Mouse (Mus musculus) neural tube, embryonic 14.5 days (tissue): Measurements from ENCODE around the gene Rab30. TPM values are rescaled to one million over a fixed set of nuclear protein-coding genes. Genes with fewer than 3 reads are reported as not detected.

Experiments used
- ATAC-seq: fragments of 200-750 bp; cut with Nextera tagmentation; 2 replicates; pipeline ENCODE4 v1.8.0; 2017; ENCODE audit warnings: low read depth, mild to moderate bottlenecking, moderate TSS enrichment, moderate library complexity
- H3K27ac ChIP-seq: fragments of 300-500 bp; sonication (generic); 2 replicates; pipeline ENCODE4 v1.5.1; 2014; ENCODE audit warnings: low read depth, mild to moderate bottlenecking, control low read depth, low read length, moderate library complexity, mixed read lengths
- H3K27me3 ChIP-seq: fragments of 300-500 bp; sonication (generic); 2 replicates; pipeline ENCODE4 v1.6.1; 2014; ENCODE audit warnings: low read length; ENCODE audit not compliant: control insufficient read depth, insufficient read depth
- H3K36me3 ChIP-seq: fragments of 300-500 bp; sonication (generic); 2 replicates; pipeline ENCODE4 v1.6.1; 2014; ENCODE audit warnings: low read length, mixed read lengths; ENCODE audit not compliant: control insufficient read depth, insufficient read depth
- H3K4me1 ChIP-seq: fragments of 300-500 bp; sonication (generic); 2 replicates; pipeline ENCODE4 v1.6.1; 2014; ENCODE audit warnings: low read length; ENCODE audit not compliant: control insufficient read depth, insufficient read depth
- H3K4me2 ChIP-seq: fragments of 300-500 bp; sonication (generic); 2 replicates; pipeline ENCODE4 v1.6.1; 2014; ENCODE audit warnings: mild to moderate bottlenecking, low read depth, low read length, control low read depth
- H3K4me3 ChIP-seq: fragments of 300-500 bp; sonication (generic); 2 replicates; pipeline ENCODE4 v1.5.1; 2014; ENCODE audit warnings: low read depth, low read length, control low read depth, mixed read lengths
- H3K9ac ChIP-seq: fragments of 300-500 bp; sonication (generic); replicated peaks from 2 replicates; pipeline ENCODE4 v1.6.1; 2014; ENCODE audit warnings: low read depth, mild to moderate bottlenecking, control low read depth, low read length, mixed read lengths
- H3K9me3 ChIP-seq: fragments of 300-500 bp; sonication (generic); 2 replicates; pipeline ENCODE4 v1.6.1; 2016; ENCODE audit warnings: low read length; ENCODE audit not compliant: control insufficient read depth
- WGBS: fragments of 180-500 bp; shearing (Covaris S2); extraction: QIAGEN DNeasy Blood & Tissue Kit; methylation state at CpG from one replicate; pipeline ENCODE4 v1.1.7; 2014; 5-methylcytosine and 5-hydroxymethylcytosine counted together
- polyA plus RNA-seq: library from polyadenylated mRNA; unstranded; fragments of >200 nt; fragmentation: Nextera tagmentation; extraction: Ambion mirVana; gene quantifications from 2 replicates; pipeline ENCODE4 v1.2.1, GENCODE M21; 2014

Rab30 gene
- polyA plus RNA-seq, 1 experiment from 2014 or later: 34.7 TPM

- H3K9ac ChIP-seq: no peak overlapping the region
- peaks cover 3% of the 10 kb centered on the region; the same call in 1 of the 2 replicates for H3K36me3 ChIP-seq
- ATAC-seq: no peak
- H3K4me3 ChIP-seq: no peak overlapping the region
- no peak overlapping the region for H3K27ac ChIP-seq
- 91% methylated on average over 2 of the region's 2 CpGs for WGBS
- H3K4me1 ChIP-seq: no peaks in the 10 kb centered on the region
- no peak overlapping the region for H3K4me2 ChIP-seq
- no peaks in the 10 kb centered on the region for H3K27me3 ChIP-seq
- H3K9me3 ChIP-seq: no peaks in the 10 kb centered on the region
These were observed 93.0 kb downstream of the Rab30 start for GRCm38 (mm10) chr7:92834391-92834790.

DNA sequence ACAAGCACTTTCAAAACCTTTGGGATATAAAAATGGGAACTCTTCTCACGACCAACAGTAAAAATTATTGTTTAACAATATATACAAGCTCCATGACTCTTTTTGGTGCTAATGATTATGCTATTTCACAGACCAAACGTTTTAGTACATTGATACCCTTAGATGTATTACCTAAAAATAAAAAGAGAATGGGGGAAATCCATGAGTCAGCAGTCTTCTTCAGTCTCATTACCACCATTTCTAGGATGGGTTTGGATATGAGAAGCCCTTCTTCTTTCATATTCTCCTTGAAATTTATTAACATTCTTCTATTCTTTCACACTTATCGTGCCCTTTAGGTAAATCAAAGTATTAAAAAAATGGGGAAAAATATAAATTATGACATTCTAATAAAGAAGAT, 95.0 kb downstream of the Rab30 start:
- Histone ChIP-seq H3K4me1 (no peaks in the 10 kb centered on the region), H3K4me2 (no peak overlapping the region), H3K4me3 (no peak overlapping the region), H3K9ac (no peak overlapping the region), H3K36me3 (peaks cover 3% of the 10 kb centered on the region; the same call in 1 of the 2 replicates), H3K27me3 (no peaks in the 10 kb centered on the region), H3K27ac (no peak overlapping the region), H3K9me3 (no peaks in the 10 kb centered on the region)
- 84% methylated on average over 3 of the region's 3 CpGs for WGBS
- ATAC-seq: no peak

- Histone ChIP-seq H3K36me3 (peaks cover 3% of the 10 kb centered on the region; the same call in 1 of the 2 replicates), H3K4me1 (no peaks in the 10 kb centered on the region), H3K9ac (no peak overlapping the region), H3K27ac (no peak overlapping the region), H3K27me3 (no peaks in the 10 kb centered on the region), H3K4me2 (no peak overlapping the region), H3K9me3 (no peaks in the 10 kb centered on the region), H3K4me3 (no peak overlapping the region)
- 91% methylated on average over 11 of the region's 11 CpGs for WGBS
- no peak for ATAC-seq
These were observed 95.8 kb downstream of the Rab30 start for GRCm38 (mm10) chr7:92837226-92837625.

DNA sequence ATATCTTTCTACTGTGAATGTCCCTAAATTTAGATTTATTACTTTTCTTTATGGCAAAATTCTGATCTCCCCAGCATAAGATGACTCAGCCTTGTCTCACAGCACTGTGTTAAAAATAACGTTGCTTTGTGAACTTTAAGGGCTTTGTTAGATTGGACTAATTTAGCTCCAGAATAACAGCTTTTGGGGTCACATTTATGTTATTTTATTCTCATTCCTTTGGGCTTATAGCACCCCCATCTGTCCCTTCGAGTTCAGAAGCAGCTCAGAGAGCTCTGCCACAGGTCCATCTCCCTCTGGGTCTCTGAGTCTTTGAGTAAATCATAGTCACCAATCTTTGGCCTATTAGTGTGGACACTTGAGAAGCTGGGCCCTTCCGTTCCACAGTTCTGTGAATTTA, 96.5 kb downstream of the Rab30 start:
- H3K9me3 ChIP-seq: no peaks in the 10 kb centered on the region
- H3K4me1 ChIP-seq: no peaks in the 10 kb centered on the region
- WGBS: 77% methylated on average over 3 of the region's 3 CpGs
- H3K9ac ChIP-seq: no peak overlapping the region
- ATAC-seq: no peak
- no peak overlapping the region for H3K4me3 ChIP-seq
- no peaks in the 10 kb centered on the region for H3K27me3 ChIP-seq
- peaks cover 3% of the 10 kb centered on the region; the same call in 1 of the 2 replicates for H3K36me3 ChIP-seq
- no peak overlapping the region for H3K4me2 ChIP-seq
- H3K27ac ChIP-seq: no peak overlapping the region

DNA sequence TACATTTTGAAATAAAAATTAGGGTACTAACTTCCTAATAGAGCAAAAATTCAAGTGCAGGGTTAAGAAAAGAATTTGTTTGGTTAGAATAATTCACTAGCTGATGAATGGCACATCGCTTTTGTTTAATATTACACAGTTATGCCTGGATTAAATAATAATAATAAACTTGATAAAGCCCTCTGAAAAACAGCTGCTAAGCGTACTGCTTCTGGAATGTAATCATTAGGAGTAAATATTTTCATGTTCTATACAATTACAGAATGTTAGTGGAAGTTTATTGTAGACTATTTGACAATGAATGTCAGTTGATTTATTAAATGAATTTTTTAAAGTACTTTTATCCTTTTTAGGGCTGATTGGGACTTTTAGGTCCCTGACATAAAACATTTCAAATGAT, 100.9 kb downstream of the Rab30 start:
- no peak overlapping the region for H3K27ac ChIP-seq
- no peaks in the 10 kb centered on the region for H3K4me1 ChIP-seq
- H3K4me2 ChIP-seq: no peak overlapping the region
- H3K4me3 ChIP-seq: no peak overlapping the region
- no peak overlapping the region for H3K9ac ChIP-seq
- 85% methylated on average over 2 of the region's 2 CpGs for WGBS
- no peaks in the 10 kb centered on the region for H3K9me3 ChIP-seq
- H3K36me3 ChIP-seq: peaks cover 1% of the 10 kb centered on the region; the same call in 1 of the 2 replicates
- H3K27me3 ChIP-seq: no peaks in the 10 kb centered on the region
- ATAC-seq: no peak

GRCm38 (mm10) chr7:92848246-92848645, 106.8 kb downstream of the Rab30 start:
- Histone ChIP-seq H3K9ac (no peak overlapping the region), H3K36me3 (no peaks in the 10 kb centered on the region), H3K4me3 (no peak overlapping the region), H3K4me2 (no peak overlapping the region), H3K27me3 (no peaks in the 10 kb centered on the region), H3K9me3 (no peaks in the 10 kb centered on the region), H3K4me1 (no peaks in the 10 kb centered on the region), H3K27ac (no peak overlapping the region)
- 75% methylated on average over 3 of the region's 3 CpGs for WGBS
- no peak for ATAC-seq

- H3K9ac ChIP-seq: no peak overlapping the region
These were observed 125.1 kb downstream of the Rab30 start for GRCm38 (mm10) chr7:92866526-92866925.

DNA sequence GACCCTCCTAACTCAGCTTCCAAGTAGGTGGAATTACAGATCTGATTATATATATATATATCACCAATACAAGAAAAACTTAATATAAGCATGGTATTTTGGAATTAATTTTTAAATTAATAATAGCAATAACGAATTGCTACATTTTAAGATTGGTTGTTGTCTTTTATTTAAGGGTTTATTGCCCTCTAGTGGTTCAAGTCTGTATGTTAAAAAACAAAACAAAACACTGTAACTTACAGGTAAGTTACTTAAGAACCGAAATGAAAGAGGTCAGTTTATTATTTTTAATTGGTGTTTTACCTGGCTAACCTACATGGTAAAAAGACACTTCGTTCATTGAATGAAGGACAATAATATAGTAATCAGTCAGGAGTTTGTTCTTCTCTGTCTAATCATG, 128.8 kb downstream of the Rab30 start:
- Histone ChIP-seq H3K9ac (no peak overlapping the region), H3K9me3 (no peaks in the 10 kb centered on the region), H3K4me3 (no peak overlapping the region), H3K4me1 (0 out of 2 replicates have a peak, but pooled peaks cover 4% of the 10 kb centered on the region), H3K27ac (no peak overlapping the region), H3K4me2 (no peak overlapping the region), H3K27me3 (no peaks in the 10 kb centered on the region), H3K36me3 (no peaks in the 10 kb centered on the region)
- ATAC-seq: no peak
- 76% methylated on average over 3 of the region's 3 CpGs for WGBS

More at GRCm38 (mm10) chr7:92866526-92866925, 125.1 kb downstream of the Rab30 start:
- Histone ChIP-seq H3K36me3 (no peaks in the 10 kb centered on the region), H3K9me3 (no peaks in the 10 kb centered on the region), H3K4me1 (no peaks in the 10 kb centered on the region), H3K27ac (no peak overlapping the region), H3K4me2 (no peak overlapping the region), H3K27me3 (no peaks in the 10 kb centered on the region), H3K4me3 (no peak overlapping the region)
- 25% methylated on average over 2 of the region's 2 CpGs for WGBS
- ATAC-seq: no peak

- Histone ChIP-seq H3K36me3 (no peaks in the 10 kb centered on the region), H3K4me1 (peaks cover 4% of the 10 kb centered on the region; the same call in 1 of the 2 replicates), H3K27me3 (no peaks in the 10 kb centered on the region), H3K4me2 (no peak overlapping the region), H3K9me3 (no peaks in the 10 kb centered on the region), H3K4me3 (no peak overlapping the region), H3K27ac (no peak overlapping the region), H3K9ac (no peak overlapping the region)
- no peak for ATAC-seq
- 94% methylated on average over 4 of the region's 4 CpGs for WGBS
These were observed 130.2 kb downstream of the Rab30 start for GRCm38 (mm10) chr7:92871596-92871995.
